Mouse (Mus musculus) testis, adult 2 months (tissue): ENCODE results near the gene Cdc14b.

Source experiments
- CTCF ChIP-seq: fragments of 200-500 bp; IDR thresholded peaks from 2 replicates; pipeline ENCODE4 v1.5.1; 2012; ENCODE audit warnings: low read depth, mild to moderate bottlenecking, inconsistent platforms, low read length, moderate library complexity; ENCODE audit not compliant: control insufficient read depth, insufficient read depth, insufficient replicate concordance
- POLR2A ChIP-seq: fragments of 200-500 bp; IDR thresholded peaks from 2 replicates; pipeline ENCODE4 v1.6.1; 2012; ENCODE audit warnings: low read depth, mild to moderate bottlenecking, inconsistent platforms, low read length, moderate library complexity; ENCODE audit not compliant: control insufficient read depth

DNA sequence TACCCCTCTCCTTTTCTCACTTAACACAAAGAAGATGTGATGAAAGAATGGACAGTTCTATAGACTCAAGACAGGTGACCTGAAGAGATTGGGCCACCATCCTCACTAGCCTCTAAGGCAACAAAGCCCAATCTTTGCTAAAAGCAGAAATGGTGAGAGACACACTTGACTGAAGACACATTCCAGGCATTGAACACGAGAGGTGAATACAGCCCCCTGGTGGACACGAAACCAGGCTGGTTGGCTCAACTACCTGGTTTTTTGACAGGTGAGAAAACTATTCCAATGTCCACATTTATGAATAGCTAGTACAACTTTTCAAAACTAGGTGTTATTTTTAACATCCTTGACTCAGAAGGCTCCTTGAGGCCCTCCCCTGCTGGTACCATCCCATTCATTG, 70.4 kb downstream of the Cdc14b start:
- TF ChIP-seq CTCF = no peak
- TF ChIP-seq POLR2A = no peak
